Mouse (Mus musculus) lung, adult 2 months (tissue): ENCODE data around the gene Clic4. TPM values are rescaled to one million over a fixed set of nuclear protein-coding genes. Genes with fewer than 3 reads are reported as not detected.

ENCODE experiments used
- DNase-seq: peaks from one replicate; pipeline ENCODE4 v3.0.0; 2022
- H3K4me1 ChIP-seq: fragments of 200-500 bp; 2 replicates; pipeline ENCODE4 v1.6.1; 2011; ENCODE audit warnings: low read length; ENCODE audit not compliant: control insufficient read depth, insufficient read depth
- H3K4me3 ChIP-seq: fragments of 200-500 bp; replicated peaks from 2 replicates; pipeline ENCODE3; 2011; ENCODE audit warnings: low read depth, mild to moderate bottlenecking, control low read depth, low read length; ENCODE audit errors: extremely low read depth
- CTCF ChIP-seq: fragments of 200-500 bp; IDR thresholded peaks from 2 replicates; pipeline ENCODE4 v1.5.1; 2011; ENCODE audit warnings: mild to moderate bottlenecking, low read length, control low read depth; ENCODE audit not compliant: insufficient read depth
- POLR2A ChIP-seq: fragments of 200-500 bp; IDR thresholded peaks from 2 replicates; pipeline ENCODE4 v1.6.1; 2011; ENCODE audit warnings: low read depth, mild to moderate bottlenecking, control low read depth, low read length, borderline replicate concordance; ENCODE audit errors: extremely low read depth
- WGBS: fragments of 180-500 bp; shearing (Covaris S2); methylation state at CpG from one replicate; pipeline ENCODE4 v1.1.7; 2018; 5-methylcytosine and 5-hydroxymethylcytosine counted together
- polyA plus RNA-seq: library from polyadenylated mRNA; depleted of rRNA; stranded (reverse); fragments of >200 nt; gene quantifications from 2 replicates; pipeline ENCODE4 v1.2.3, GENCODE M21; 2012

Gene Clic4
- polyA plus RNA-seq, 1 experiment: 227 TPM

GRCm38 (mm10) chr4:135297146-135297545, 24.5 kb upstream of the Clic4 start:
- TF ChIP-seq POLR2A: no peak
- TF ChIP-seq CTCF: no peak
- 71% methylated on average over 7 of the region's 7 CpGs for WGBS
- H3K4me3 ChIP-seq: no peak overlapping the region
- peaks cover 20% of the 10 kb centered on the region for H3K4me1 ChIP-seq
- no peak for DNase-seq

GRCm38 (mm10) chr4:135296565-135296964, 24.0 kb upstream of the Clic4 start:
- no peak for DNase-seq
- TF ChIP-seq POLR2A (no peak), CTCF (no peak)

GRCm38 (mm10) chr4:135293813-135294212, 21.2 kb upstream of the Clic4 start:
- WGBS: 63% methylated on average over 3 of the region's 3 CpGs
- Histone ChIP-seq H3K4me1 (peaks cover 23% of the 10 kb centered on the region), H3K4me3 (no peak overlapping the region)
- TF ChIP-seq POLR2A: no peak
- TF ChIP-seq CTCF: no peak
- DNase-seq: no peak

More at GRCm38 (mm10) chr4:135296565-135296964, 24.0 kb upstream of the Clic4 start:
- Histone ChIP-seq H3K4me1 (peaks cover 23% of the 10 kb centered on the region), H3K4me3 (no peak overlapping the region)

DNA sequence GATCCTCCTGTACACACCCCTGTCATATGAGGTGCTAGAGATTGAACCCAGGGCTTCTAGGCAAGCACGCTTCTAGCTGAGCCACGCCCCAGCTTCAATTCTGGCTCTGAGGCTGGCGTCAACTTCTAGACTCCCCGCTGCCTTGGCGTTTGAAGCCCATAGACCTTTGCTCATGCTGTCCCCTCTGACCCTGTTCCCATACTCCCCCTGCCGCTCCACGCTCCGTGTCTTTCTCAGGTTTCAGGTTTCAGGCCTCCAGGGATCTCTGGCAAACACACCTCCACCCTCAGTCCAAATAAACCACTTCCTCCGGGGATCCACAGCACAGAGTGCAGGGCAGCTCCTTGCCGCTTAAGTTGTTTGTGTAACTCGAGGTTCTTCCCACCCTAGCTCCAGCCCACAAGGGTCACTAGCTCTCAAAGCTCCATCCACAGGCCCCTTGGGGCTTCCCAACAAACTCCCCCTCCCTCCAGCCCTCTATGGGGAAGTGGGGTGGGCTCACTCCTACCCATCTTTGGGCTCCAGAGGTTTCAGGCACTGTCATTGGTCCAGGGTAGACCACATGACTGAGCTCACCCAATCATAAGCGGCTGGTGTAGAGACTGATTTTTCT, 20.0 kb upstream of the Clic4 start:
- WGBS: 6% methylated on average over 12 of the region's 12 CpGs
- peak; percentile 63; the same call in 1 of the 2 replicates for TF ChIP-seq POLR2A
- TF ChIP-seq CTCF: no peak
- H3K4me1 ChIP-seq: peaks cover 20% of the 10 kb centered on the region
- DNase-seq: peak; percentile 70
- H3K4me3 ChIP-seq: no peak overlapping the region

DNA sequence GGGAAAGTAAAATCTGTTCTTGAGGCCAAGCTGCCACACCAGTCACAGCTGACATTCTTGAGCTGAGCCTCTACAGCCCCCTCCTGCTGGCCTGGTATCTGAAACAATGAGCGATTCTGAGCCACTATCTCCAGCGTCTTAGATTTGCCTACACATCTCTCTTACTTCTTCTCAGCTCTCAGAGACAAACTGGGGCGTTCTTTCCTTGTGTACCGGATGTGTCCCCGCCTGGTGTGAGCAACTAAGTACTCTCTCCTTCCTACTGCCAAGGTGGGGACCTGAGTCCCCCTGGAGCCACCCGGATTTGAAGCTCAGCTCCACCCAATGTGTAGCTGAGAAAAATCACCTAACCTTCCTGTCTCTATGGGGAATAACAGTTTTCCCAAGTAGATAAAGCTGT, 19.2 kb upstream of the Clic4 start:
- H3K4me1 ChIP-seq: peaks cover 23% of the 10 kb centered on the region
- 41% methylated on average over 6 of the region's 6 CpGs for WGBS
- no peak overlapping the region for H3K4me3 ChIP-seq
- DNase-seq: no peak
- 0 out of 2 replicates have a peak, but pooled peaks have one; percentile 2 for TF ChIP-seq CTCF
- TF ChIP-seq POLR2A: no peak

DNA sequence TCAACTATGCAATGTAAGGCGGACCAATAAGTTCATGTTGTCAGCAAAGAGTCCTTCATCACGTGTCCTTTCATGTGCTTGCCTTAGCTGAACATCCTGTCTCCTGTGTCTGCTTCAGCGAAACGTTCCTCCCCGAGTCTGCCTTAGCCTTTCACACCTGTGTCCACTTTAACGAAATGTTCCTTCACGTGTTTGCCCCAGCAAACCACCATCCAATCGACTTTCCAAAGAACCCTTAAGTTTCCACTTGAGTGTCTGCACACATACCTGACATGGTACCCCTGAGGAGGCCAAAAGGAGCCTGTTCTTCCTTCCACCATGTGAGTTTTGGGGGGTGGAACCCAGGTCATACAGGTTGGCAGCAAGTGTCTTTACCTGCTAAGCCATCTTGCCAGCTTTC, 18.6 kb upstream of the Clic4 start:
- Histone ChIP-seq H3K4me1 (peaks cover 29% of the 10 kb centered on the region), H3K4me3 (no peak overlapping the region)
- DNase-seq: no peak
- TF ChIP-seq POLR2A (no peak), CTCF (no peak)
- WGBS: 72% methylated on average over 8 of the region's 8 CpGs

DNA sequence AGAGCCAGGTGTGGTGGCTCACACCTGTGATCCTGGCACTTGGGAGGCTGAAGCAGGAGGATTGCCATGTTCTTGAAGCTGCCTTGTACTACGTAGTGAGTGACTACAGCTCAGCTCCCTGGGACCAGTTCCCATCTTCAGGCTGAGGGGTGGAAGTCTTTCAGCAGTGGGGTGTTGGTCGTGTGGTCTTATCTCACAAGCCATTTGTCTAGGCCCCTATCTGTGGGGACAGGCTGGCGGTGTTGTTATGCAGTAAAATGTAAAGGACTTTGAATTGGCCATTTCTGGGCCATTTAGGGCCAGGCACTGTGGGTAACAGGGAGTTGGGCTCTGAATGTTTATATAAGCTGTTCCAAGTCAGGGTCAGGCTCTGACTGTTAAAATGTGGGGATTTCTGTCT, 15.4 kb upstream of the Clic4 start:
- H3K4me3 ChIP-seq: no peak overlapping the region
- DNase-seq: no peak
- peaks cover 40% of the 10 kb centered on the region for H3K4me1 ChIP-seq
- WGBS: 57% methylated on average over 3 of the region's 3 CpGs
- TF ChIP-seq CTCF (no peak), POLR2A (no peak)

DNA sequence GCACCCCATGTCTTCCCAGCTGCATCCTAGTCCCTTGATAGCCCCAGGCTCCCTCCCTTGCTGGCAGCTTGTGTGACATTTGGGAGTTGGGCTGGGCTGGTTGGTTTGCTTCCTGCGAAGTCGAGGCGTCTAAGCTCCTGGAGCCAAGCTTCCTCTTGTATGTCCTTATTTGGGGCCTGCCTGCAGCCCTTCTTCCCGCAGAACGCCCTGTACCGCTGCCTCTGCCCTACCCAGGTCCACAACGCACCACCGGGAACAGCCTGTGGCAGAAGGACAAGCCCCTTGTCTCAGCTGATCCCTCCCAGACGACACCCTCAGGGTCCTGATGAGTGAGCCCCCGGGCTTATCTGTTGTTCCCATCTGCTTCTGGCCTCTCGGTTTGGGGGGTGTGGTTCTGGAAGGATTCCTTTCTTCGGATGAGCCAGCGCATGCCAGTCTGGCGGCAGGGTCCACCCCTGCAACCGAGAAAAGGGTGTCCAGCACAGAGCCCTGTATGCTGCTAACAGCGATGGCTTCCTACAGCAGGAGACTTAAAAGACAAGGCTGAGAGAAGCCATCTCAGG, 14.3 kb upstream of the Clic4 start:
- DNase-seq: peak; percentile 56
- peak; percentile 76; the same call in 1 of the 2 replicates for TF ChIP-seq POLR2A
- no peak for TF ChIP-seq CTCF
- H3K4me1 ChIP-seq: peaks cover 34% of the 10 kb centered on the region
- peak overlapping the region; percentile 51 for H3K4me3 ChIP-seq
- 16% methylated on average over 16 of the region's 16 CpGs for WGBS

GRCm38 (mm10) chr4:135286033-135286622, 13.5 kb upstream of the Clic4 start:
- no peak for DNase-seq
- H3K4me1 ChIP-seq: peaks cover 31% of the 10 kb centered on the region
- no peak overlapping the region for H3K4me3 ChIP-seq
- 40% methylated on average over 12 of the region's 12 CpGs for WGBS
- TF ChIP-seq POLR2A (no peak), CTCF (no peak)

GRCm38 (mm10) chr4:135285436-135285835, 12.8 kb upstream of the Clic4 start:
- no peak for TF ChIP-seq CTCF
- no peak for TF ChIP-seq POLR2A
- H3K4me3 ChIP-seq: no peak overlapping the region
- H3K4me1 ChIP-seq: peaks cover 31% of the 10 kb centered on the region
- no peak for DNase-seq
- WGBS: 64% methylated on average over 8 of the region's 8 CpGs
